In genomic region chr2:180925176-180925575, GRCm38 (mm10) we compare ENCODE assay signal across 10 mouse cellular contexts. TPM values are rescaled to one million over a fixed set of nuclear protein-coding genes. Genes with fewer than 3 reads are reported as not detected.
A peak's percentile ranks its signal among the peaks of the same experiment; 100 is the strongest.
DNase-seq lines count a peak whose midpoint lies in the region; ATAC-seq lines count a peak whose summit lies in the region.
"Had no signal": no experiment of that assay in that cellular context is flagged by ENCODE, and none has a peak within 500 bp of the region (broad histone marks: within the 10 kb centered on the region; RNA-seq: fewer than 3 reads in every experiment).

No protein-coding gene starts in this region.

- H3K27ac ChIP-seq in hindbrain, embryonic 11.5 days (ENCODE audit: low read depth, low read length) = no peak overlapping the region
- H3K27ac ChIP-seq in hindbrain, embryonic 12.5 days = no peak overlapping the region
- H3K27ac ChIP-seq: embryonic facial prominence, embryonic 13.5 days; neural tube, embryonic 12.5 days had no signal

- peak; percentile 89 for DNase-seq in hindbrain, embryonic 11.5 days (ENCODE audit: low spot score)
- DNase-seq in adrenal gland, adult 8-10 months = peak; percentile 41
- DNase-seq in embryo, embryonic 11.5 days (ENCODE audit: low read depth, low spot score) = peak; percentile 62
- peak; percentile 30 for DNase-seq in heart, postnatal 25 days (ENCODE audit: low spot score)
- peak; percentile 63 to 79 for DNase-seq in left cerebral cortex, postnatal 14 days (ENCODE audit: low spot score in 2 of 2)
- peak; percentile 86 for DNase-seq in testis, postnatal 10 days (ENCODE audit: low spot score)

- intact Hi-C loops in heart, postnatal 25 days (cut with DNase I) = loop anchor here (1.0 kb wide), 1 partner anchor 38 kb away; no protein-coding TSS in a partner anchor
- intact Hi-C loops in left cerebral cortex, postnatal 14 days (cut with DNase I) = loop anchor here (1.0 kb wide), 1 partner anchor 39 kb away; no protein-coding TSS in a partner anchor

- ATAC-seq in hindbrain, embryonic 11.5 days (ENCODE audit: low FRiP score) = no peak
- no peak for ATAC-seq in hindbrain, embryonic 12.5 days (ENCODE audit: low FRiP score)
- peak; percentile 55 for ATAC-seq in neutrophil, adult 5-6 weeks (ENCODE audit: extremely low read depth, insufficient number of reproducible peaks, low FRiP score, poor library complexity, severe bottlenecking)

- 14% methylated on average over 4 of the region's 4 CpGs for WGBS in hindbrain, embryonic 11.5 days
- 9% methylated on average over 4 of the region's 4 CpGs for WGBS in hindbrain, embryonic 12.5 days

- H3K4me2 ChIP-seq in hindbrain, embryonic 11.5 days (replicated peaks; ENCODE audit: low read depth, low read length) = no peak overlapping the region
- no peak overlapping the region for H3K4me2 ChIP-seq in hindbrain, embryonic 12.5 days (replicated peaks)
- H3K4me2 ChIP-seq: embryonic facial prominence, embryonic 13.5 days; neural tube, embryonic 12.5 days had no signal

- no peaks in the 10 kb centered on the region for H3K27me3 ChIP-seq in hindbrain, embryonic 11.5 days (ENCODE audit: control insufficient read depth, insufficient read depth, low read length)
- no peaks in the 10 kb centered on the region for H3K27me3 ChIP-seq in hindbrain, embryonic 12.5 days
- H3K27me3 ChIP-seq: embryonic facial prominence, embryonic 13.5 days; neural tube, embryonic 12.5 days had no signal

- no peaks in the 10 kb centered on the region for H3K36me3 ChIP-seq in hindbrain, embryonic 11.5 days (ENCODE audit: control insufficient read depth, insufficient read depth, low read length)
- H3K36me3 ChIP-seq in hindbrain, embryonic 12.5 days = no peaks in the 10 kb centered on the region
- H3K36me3 ChIP-seq: embryonic facial prominence, embryonic 13.5 days; neural tube, embryonic 12.5 days had no signal

- H3K9me3 ChIP-seq in hindbrain, embryonic 11.5 days (ENCODE audit: control insufficient read depth, low read length) = no peaks in the 10 kb centered on the region
- H3K9me3 ChIP-seq in hindbrain, embryonic 12.5 days (replicated peaks) = no peaks in the 10 kb centered on the region
- H3K9me3 ChIP-seq: embryonic facial prominence, embryonic 13.5 days; neural tube, embryonic 12.5 days had no signal

- H3K4me1 ChIP-seq in hindbrain, embryonic 11.5 days (replicated peaks; ENCODE audit: control insufficient read depth, insufficient read depth, low read length) = no peaks in the 10 kb centered on the region
- H3K4me1 ChIP-seq in hindbrain, embryonic 12.5 days = peaks cover 11% of the 10 kb centered on the region
- H3K4me1 ChIP-seq: embryonic facial prominence, embryonic 13.5 days had no signal

- H3K4me3 ChIP-seq in hindbrain, embryonic 11.5 days (ENCODE audit: low read depth, low read length) = no peak overlapping the region
- H3K4me3 ChIP-seq in hindbrain, embryonic 12.5 days = no peak overlapping the region
- H3K4me3 ChIP-seq: embryonic facial prominence, embryonic 13.5 days; neural tube, embryonic 12.5 days had no signal

- H3K9ac ChIP-seq in hindbrain, embryonic 11.5 days (ENCODE audit: low read depth, low read length) = no peak overlapping the region
- H3K9ac ChIP-seq in hindbrain, embryonic 12.5 days = no peak overlapping the region
- H3K9ac ChIP-seq: embryonic facial prominence, embryonic 13.5 days; neural tube, embryonic 12.5 days had no signal

RNA-seq across cellular contexts. Expression of gene Birc7, which starts 3.6 kb away (rescaled TPM):
- polyA plus RNA-seq in hindbrain, embryonic 11.5 days (2014; fragmentation: Nextera tagmentation; extraction: Ambion mirVana) = 0.49 and 0.65 TPM in 2 replicates
- 0.41 TPM in 1 of 2 replicates, not detected in the other for polyA plus RNA-seq in hindbrain, embryonic 12.5 days (2016; fragmentation: Nextera tagmentation; extraction: Ambion mirVana)
- not detected for total RNA-seq in adrenal gland, adult 8-10 months (2022)
- total RNA-seq in heart, postnatal 25 days (2021) = not detected
- not detected for total RNA-seq in left cerebral cortex, postnatal 14 days (2021)
- not detected in 2 replicates for total RNA-seq in neutrophil, adult 5-6 weeks (2017)
- polyA plus RNA-seq: embryonic facial prominence, embryonic 13.5 days had no signal

RNA-seq across cellular contexts. Expression of gene Ythdf1, which starts 4.4 kb away (rescaled TPM):
- 57.3 and 69.4 TPM in 2 replicates for polyA plus RNA-seq in hindbrain, embryonic 11.5 days (2014; fragmentation: Nextera tagmentation; extraction: Ambion mirVana)
- 61.0 and 65.0 TPM in 2 replicates for polyA plus RNA-seq in hindbrain, embryonic 12.5 days (2016; fragmentation: Nextera tagmentation; extraction: Ambion mirVana)
- 10 to 100 TPM; 46.5 to 59.6 (median 53.0) TPM for total RNA-seq in adrenal gland, adult 8-10 months (2022)
- total RNA-seq in heart, postnatal 25 days (2021) = 10 to 100 TPM; 35.6 to 35.7 TPM
- 10 to 100 TPM; 63.1 to 68.4 TPM for total RNA-seq in left cerebral cortex, postnatal 14 days (2021)
- total RNA-seq in neutrophil, adult 5-6 weeks (2017) = 28.0 and 32.9 TPM in 2 replicates

RNA-seq across cellular contexts. Expression of gene Nkain4, which starts 29.3 kb away (rescaled TPM):
- polyA plus RNA-seq in hindbrain, embryonic 11.5 days (2014; fragmentation: Nextera tagmentation; extraction: Ambion mirVana) = 80.5 and 91.5 TPM in 2 replicates
- polyA plus RNA-seq in hindbrain, embryonic 12.5 days (2016; fragmentation: Nextera tagmentation; extraction: Ambion mirVana) = 81.2 and 86.4 TPM in 2 replicates
- total RNA-seq in adrenal gland, adult 8-10 months (2022) = 1 to 10 TPM; 6.3 to 8.5 (median 6.8) TPM
- 10 to 100 TPM in 1 of 2 experiments, 1 to 10 TPM in 1; 8.0 to 11.4 TPM for total RNA-seq in heart, postnatal 25 days (2021)
- total RNA-seq in left cerebral cortex, postnatal 14 days (2021) = 10 to 100 TPM; 35.7 to 45.1 TPM
- total RNA-seq in neutrophil, adult 5-6 weeks (2017) = not detected in 2 replicates

RNA-seq across cellular contexts. Expression of gene Arfgap1, which starts 41.8 kb away (rescaled TPM):
- 50.2 and 50.5 TPM in 2 replicates for polyA plus RNA-seq in hindbrain, embryonic 11.5 days (2014; fragmentation: Nextera tagmentation; extraction: Ambion mirVana)
- polyA plus RNA-seq in hindbrain, embryonic 12.5 days (2016; fragmentation: Nextera tagmentation; extraction: Ambion mirVana) = 100 TPM in 2 replicates
- 10 to 100 TPM; 50.9 to 76.4 (median 62.9) TPM for total RNA-seq in adrenal gland, adult 8-10 months (2022)
- total RNA-seq in heart, postnatal 25 days (2021) = 10 to 100 TPM; 32.5 to 33.2 TPM
- 100 to 1,000 TPM; 136 to 137 TPM for total RNA-seq in left cerebral cortex, postnatal 14 days (2021)
- 53.9 and 65.8 TPM in 2 replicates for total RNA-seq in neutrophil, adult 5-6 weeks (2017)

Comparison
In these comparisons a context has a peak if more than half of its experiments do, and no peak if none do; other contexts are left out.
1. DNase-seq: peak in every context shown above with its lines; median percentile 89 in hindbrain, embryonic 11.5 days; 86 in testis, postnatal 10 days; 71 in left cerebral cortex, postnatal 14 days; 62 in embryo, embryonic 11.5 days; 41 in adrenal gland, adult 8-10 months; 30 in heart, postnatal 25 days.